Mouse (Mus musculus) brain, adult 10 weeks (tissue): Measurements from ENCODE around the gene Med12. TPM values are rescaled to one million over a fixed set of nuclear protein-coding genes. Genes with fewer than 3 reads are reported as not detected.

Experiments used
- polyA plus RNA-seq: library from polyadenylated mRNA; stranded (reverse); fragments of 350-450 nt; fragmentation: Illumina TruSeq; extraction: RNeasy Lipid Tissue Mini Kit (QIAGEN cat#74804); gene quantifications from one replicate; pipeline ENCODE4 v1.2.3, GENCODE M21; 2015; ENCODE audit warnings: low read depth, low replicate concordance

Gene Med12
- polyA plus RNA-seq, result 25.8 TPM

GRCm38 (mm10) chrX:101273875-101274738, at the start of gene Med12:
Med12 (plus strand) TSS chrX:101274030.

GRCm38 (mm10) chrX:101253952-101254729, 19.7 kb upstream of the Med12 start, which contains the start of gene Foxo4:
Foxo4 (plus strand) TSS chrX:101254528.

GRCm38 (mm10) chrX:101263892-101264291, 9.9 kb upstream of the Med12 start, which contains the start of gene Gm614:
Gm614 (minus strand) TSS chrX:101263992.

GRCm38 (mm10) chrX:101268025-101268754, 5.6 kb upstream of the Med12 start, which contains the start of gene Il2rg:
Il2rg (minus strand) TSS chrX:101268255.

GRCm38 (mm10) chrX:101268755-101269124, 5.1 kb upstream of the Med12 start, which contains the start of gene Gm20489:
Gm20489 (minus strand) TSS chrX:101269023.

GRCm38 (mm10) chrX:101299055-101299454, 25.2 kb downstream of the Med12 start, which contains the start of gene Nlgn3:
Nlgn3 (plus strand) TSS chrX:101299168.

Other genes starting within 250 kb of the Med12 start
- not detected for gene Tex11, start 214.4 kb upstream of the Med12 start, polyA plus RNA-seq
- gene Slc7a3, start 188.0 kb upstream of the Med12 start, polyA plus RNA-seq, result 10.7 TPM
- gene Snx12, start 51.5 kb upstream of the Med12 start, polyA plus RNA-seq, result 57.6 TPM
- 14.7 TPM for gene Foxo4, start 19.5 kb upstream of the Med12 start, polyA plus RNA-seq
- gene Gm614, start 10.0 kb upstream of the Med12 start, polyA plus RNA-seq, result not detected
- 1.2 TPM for gene Il2rg, start 5.8 kb upstream of the Med12 start, polyA plus RNA-seq
- gene Gm20489, start 5.0 kb upstream of the Med12 start, polyA plus RNA-seq, result not detected
- gene Nlgn3, start 25.1 kb downstream of the Med12 start, polyA plus RNA-seq, result 33.2 TPM
- 34.5 TPM for gene Gjb1, start 102.3 kb downstream of the Med12 start, polyA plus RNA-seq
- gene Zmym3, start 146.8 kb downstream of the Med12 start, polyA plus RNA-seq, result 96.2 TPM
- 122 TPM for gene Nono, start 155.3 kb downstream of the Med12 start, polyA plus RNA-seq
- gene Itgb1bp2, start 175.1 kb downstream of the Med12 start, polyA plus RNA-seq, result 0.80 TPM